Mouse (Mus musculus): ENCODE data around the gene Atl3.

- TF ChIP-seq MYOG (IDR thresholded peaks at IDR 0.05; ENCODE audit: control insufficient read depth, extremely low read depth, insufficient read length) (no peak), CTCF (IDR thresholded peaks at IDR 0.05; ENCODE audit: control insufficient read depth, insufficient read depth, insufficient read length) (no peak), MAX (IDR thresholded peaks at IDR 0.05) (peak; percentile 99)
Measured at GRCm38 (mm10) chr19:7494187-7495015, 561 bp downstream of the Atl3 start.

All from C2C12 (cell line).